Mouse (Mus musculus) granulocyte monocyte progenitor cell, adult 5-6 weeks (primary cell): ENCODE results near the gene Slc2a5. TPM values are rescaled to one million over a fixed set of nuclear protein-coding genes. Genes with fewer than 3 reads are reported as not detected.

ENCODE experiments used
- ATAC-seq: replicated peaks from 2 replicates; pipeline ENCODE4 v1.8.0; 2016; ENCODE audit warnings: mild to moderate bottlenecking, moderate TSS enrichment, inconsistent platforms; ENCODE audit not compliant: poor library complexity, severe bottlenecking
- total RNA-seq, 2 experiments: library from RNA; stranded (forward) in 1 of 2; stranded (reverse) in 1 of 2; fragments of 200-712, 200-1000 nt in 1 of 2; fragments of >200 nt in 1 of 2; fragmentation: Nextera tagmentation in 1 of 2; gene quantifications; 2 replicates each; pipeline ENCODE4 v1.2.3; 2014 to 2017

The Slc2a5 gene
- total RNA-seq (2014; fragmentation: Nextera tagmentation) (not detected in 2 replicates), total RNA-seq (2017) (not detected in 2 replicates)

- ATAC-seq: no peak
Observed at GRCm38 (mm10) chr4:150119055-150119454, at the start of gene Slc2a5. Gene Slc2a5 (plus strand): TSS chr4:150119283.

- no peak for ATAC-seq
Observed at GRCm38 (mm10) chr4:150070136-150070535, 48.9 kb upstream of the Slc2a5 start.

GRCm38 (mm10) chr4:150072416-150073101 is 46.5 kb upstream of the Slc2a5 start:
- no peak for ATAC-seq

- ATAC-seq: peak; percentile 54
Observed at GRCm38 (mm10) chr4:150073102-150073473, 46.0 kb upstream of the Slc2a5 start.

- ATAC-seq: no peak
Observed at GRCm38 (mm10) chr4:150075350-150075749, 43.7 kb upstream of the Slc2a5 start.

- ATAC-seq: peak; percentile 97
Observed at GRCm38 (mm10) chr4:150076147-150076546, 42.9 kb upstream of the Slc2a5 start.

GRCm38 (mm10) chr4:150078646-150079045 is 40.4 kb upstream of the Slc2a5 start:
- ATAC-seq: no peak

GRCm38 (mm10) chr4:150079244-150079643 is 39.8 kb upstream of the Slc2a5 start:
- ATAC-seq: no peak

GRCm38 (mm10) chr4:150080330-150080967 is 38.6 kb upstream of the Slc2a5 start:
- ATAC-seq: no peak

GRCm38 (mm10) chr4:150085366-150085765 is 33.7 kb upstream of the Slc2a5 start:
- ATAC-seq: no peak

- ATAC-seq: no peak
Observed at GRCm38 (mm10) chr4:150086841-150087160, 32.3 kb upstream of the Slc2a5 start.

- ATAC-seq: peak; percentile 91
Observed at GRCm38 (mm10) chr4:150087161-150087889, 31.8 kb upstream of the Slc2a5 start, which contains the start of gene Gpr157. Gene Gpr157 (plus strand): TSS chr4:150087365.

GRCm38 (mm10) chr4:150087890-150088530 is 31.1 kb upstream of the Slc2a5 start:
- ATAC-seq: no peak

GRCm38 (mm10) chr4:150089121-150089520 is 30.0 kb upstream of the Slc2a5 start:
- ATAC-seq: no peak

GRCm38 (mm10) chr4:150091887-150092582 is 27.0 kb upstream of the Slc2a5 start:
- ATAC-seq: no peak

GRCm38 (mm10) chr4:150092583-150092902 is 26.5 kb upstream of the Slc2a5 start:
- peak; percentile 24; the same call in 1 of the 2 replicates for ATAC-seq

GRCm38 (mm10) chr4:150093560-150094462 is 25.3 kb upstream of the Slc2a5 start:
- ATAC-seq: peak; percentile 52; the same call in 1 of the 2 replicates

GRCm38 (mm10) chr4:150094463-150094789 is 24.7 kb upstream of the Slc2a5 start:
- no peak for ATAC-seq

GRCm38 (mm10) chr4:150096309-150096708 is 22.8 kb upstream of the Slc2a5 start:
- peak; percentile 26; the same call in 1 of the 2 replicates for ATAC-seq
